Mouse (Mus musculus): ENCODE data around the gene Ado. TPM values are rescaled to one million over a fixed set of nuclear protein-coding genes. Genes with fewer than 3 reads are reported as not detected.

The Ado gene
- polyA plus RNA-seq, 1 experiment from 2014 or later: 57.1 TPM

GRCm38 (mm10) chr10:67497951-67498350 is 50.8 kb downstream of the Ado start:
- Histone ChIP-seq H3K27me3 (replicated peaks) (no peaks in the 10 kb centered on the region), H3K4me1 (replicated peaks) (no peaks in the 10 kb centered on the region), H3K27ac (ENCODE audit: poor library complexity, severe bottlenecking) (no peak overlapping the region), H3K36me3 (no peaks in the 10 kb centered on the region), H3K4me2 (no peak overlapping the region), H3K9me3 (replicated peaks) (no peaks in the 10 kb centered on the region), H3K9ac (no peak overlapping the region), H3K4me3 (no peak overlapping the region)
- no peak for ATAC-seq (ENCODE audit: insufficient number of reproducible peaks, low FRiP score)
- 86% methylated on average over 9 of the region's 9 CpGs for WGBS

GRCm38 (mm10) chr10:67497144-67497892 is 51.4 kb downstream of the Ado start:
- no peaks in the 10 kb centered on the region for H3K9me3 ChIP-seq (replicated peaks)
- 84% methylated on average over 15 of the region's 15 CpGs for WGBS
- no peaks in the 10 kb centered on the region for H3K36me3 ChIP-seq
- H3K9ac ChIP-seq: no peak overlapping the region
- no peak for ATAC-seq (ENCODE audit: insufficient number of reproducible peaks, low FRiP score)
- H3K4me1 ChIP-seq (replicated peaks): no peaks in the 10 kb centered on the region
- no peak overlapping the region for H3K4me3 ChIP-seq
- H3K27ac ChIP-seq (ENCODE audit: poor library complexity, severe bottlenecking): no peak overlapping the region
- no peaks in the 10 kb centered on the region for H3K27me3 ChIP-seq (replicated peaks)
- H3K4me2 ChIP-seq: no peak overlapping the region

Other genes with a start within 250 kb of the Ado start
- 0.88 and 0.99 TPM in 2 replicates for gene Egr2, start 13.5 kb downstream of the Ado start, polyA plus RNA-seq (2016; fragmentation: Nextera tagmentation; extraction: Ambion mirVana)